ENCODE assay signal across 8 mouse cellular contexts in the genomic region with DNA sequence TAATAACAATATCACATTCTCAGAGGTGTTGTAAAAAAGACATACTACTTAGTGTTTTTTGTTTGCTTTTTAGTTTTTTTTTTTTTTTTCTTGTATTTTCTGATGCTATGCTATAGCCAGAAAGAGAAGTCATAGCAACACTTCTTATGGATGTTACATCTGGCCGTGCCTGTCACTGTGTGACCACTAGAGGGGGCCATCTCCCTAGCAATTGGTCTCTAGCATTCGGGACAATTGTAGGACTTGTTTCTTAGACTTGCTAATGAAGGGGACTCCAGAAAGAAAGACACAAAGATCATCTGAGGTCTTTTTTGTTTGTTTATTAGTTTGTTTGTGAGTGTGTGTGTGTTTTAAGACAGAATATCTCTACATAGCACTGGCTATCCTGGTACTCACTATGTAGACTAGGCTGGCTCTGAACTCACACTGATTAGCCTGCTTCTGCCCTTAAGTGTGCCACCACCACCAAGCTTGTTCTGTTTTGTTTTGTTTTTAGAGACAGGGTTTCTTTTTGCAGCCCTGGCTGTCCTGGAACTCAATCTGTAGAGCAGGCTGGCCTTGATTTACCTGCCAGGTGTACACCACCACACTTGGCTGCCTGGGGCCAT. TPM values are rescaled to one million over a fixed set of nuclear protein-coding genes. Genes with fewer than 3 reads are reported as not detected.
A peak's percentile ranks its signal among the peaks of the same experiment; 100 is the strongest.
DNase-seq lines count a peak whose midpoint lies in the region; ATAC-seq and TF ChIP-seq lines count a peak whose summit lies in the region.

No protein-coding gene starts in this region.

- no peak overlapping the region for H3K9ac ChIP-seq in MEL (ENCODE audit: control insufficient read depth, low read depth, low read length, poor library complexity, severe bottlenecking)

- no peaks in the 10 kb centered on the region for H3K27me3 ChIP-seq in MEL (ENCODE audit: control insufficient read depth in 1 of 2, insufficient read depth in 2 of 2, low read length in 2 of 2)
- H3K27me3 ChIP-seq in small intestine, adult 2 months (ENCODE audit: control insufficient read depth, insufficient read depth, low read length): no peaks in the 10 kb centered on the region

- TF ChIP-seq CTCF in gastrocnemius, adult 2 months (IDR thresholded peaks at IDR 0.05): peak; percentile 82
- TF ChIP-seq CTCF in MEL (IDR thresholded peaks at IDR 0.05 in 2 of 3, conservative IDR thresholded peaks at IDR 0.05 in 1 of 3; ENCODE audit: control insufficient read depth in 1 of 3, insufficient read depth in 1 of 3, low read depth in 2 of 3, low read length in 3 of 3, poor library complexity in 1 of 3, severe bottlenecking in 1 of 3): peak; percentile 89 to 97 (median 94)
- peak; percentile 64; the same call in 1 of the 2 replicates for TF ChIP-seq CTCF in small intestine, adult 2 months (IDR thresholded peaks at IDR 0.05; ENCODE audit: extremely low read depth, insufficient read length, insufficient replicate concordance, low read depth, low read length)

- H3K4me3 ChIP-seq in gastrocnemius, adult 2 months: no peak overlapping the region
- H3K4me3 ChIP-seq in MEL (ENCODE audit: control insufficient read depth in 1 of 2, insufficient read depth in 1 of 2, low read depth in 2 of 2, low read length in 2 of 2): no peak overlapping the region
- H3K4me3 ChIP-seq in small intestine, adult 2 months (ENCODE audit: low read depth, low read length): no peak overlapping the region

- H3K27ac ChIP-seq in gastrocnemius, adult 2 months: no peak overlapping the region
- H3K27ac ChIP-seq in MEL (ENCODE audit: control insufficient read depth, low read depth, low read length): no peak overlapping the region
- no peak overlapping the region for H3K27ac ChIP-seq in small intestine, adult 2 months (ENCODE audit: insufficient read depth, low read depth, low read length)

- peak; percentile 53 for DNase-seq in gastrocnemius, adult 2 months
- DNase-seq in gastrocnemius, adult 8-10 months (ENCODE audit: low spot score in 2 of 2): no peak
- peak; percentile 85 for DNase-seq in MEL (ENCODE audit: low read depth, low spot score)
- peak; percentile 73 to 84 for DNase-seq in cerebellum, postnatal 14 days
- DNase-seq in gastrocnemius, postnatal 4 days (ENCODE audit: low spot score in 2 of 2): peak; percentile 29 to 54
- DNase-seq in layer of hippocampus, postnatal 25 days (ENCODE audit: extremely low spot score in 1 of 2, low spot score in 1 of 2): peak; percentile 48 to 82

- 12% methylated on average over 2 of the region's 2 CpGs for WGBS in small intestine, adult 2 months

- no peaks in the 10 kb centered on the region for H3K79me2 ChIP-seq in MEL (ENCODE audit: control insufficient read depth, insufficient read depth, low read length, poor library complexity)

- TF ChIP-seq EP300 in MEL (IDR thresholded peaks at IDR 0.05; ENCODE audit: low read depth in 1 of 2, low read length in 2 of 2): no peak

- TF ChIP-seq POLR2A in MEL (IDR thresholded peaks at IDR 0.05; ENCODE audit: control insufficient read depth in 1 of 2, insufficient read depth in 1 of 2, low read depth in 1 of 2, low read length in 2 of 2, poor library complexity in 1 of 2): no peak
- TF ChIP-seq POLR2A in small intestine, adult 2 months (IDR thresholded peaks at IDR 0.05; ENCODE audit: low read depth, low read length): no peak

- peak; percentile 98 for TF ChIP-seq RAD21 in MEL (IDR thresholded peaks at IDR 0.05; ENCODE audit: low read depth, low read length)

- H3K36me3 ChIP-seq in MEL (ENCODE audit: control insufficient read depth in 1 of 2, insufficient read depth in 2 of 2, low read length in 2 of 2): peaks cover 0 to 2% of the 10 kb centered on the region in 2 experiments; a peak in 1 of 4 replicates
- H3K36me3 ChIP-seq in small intestine, adult 2 months (ENCODE audit: control insufficient read depth, insufficient read depth, low read length): peaks cover 29% of the 10 kb centered on the region

- H3K4me1 ChIP-seq in MEL (ENCODE audit: control insufficient read depth in 1 of 2, insufficient read depth in 2 of 2, low read length in 2 of 2): no peaks in the 10 kb centered on the region
- no peaks in the 10 kb centered on the region for H3K4me1 ChIP-seq in small intestine, adult 2 months (ENCODE audit: control insufficient read depth, insufficient read depth, insufficient read length, low read length)

- H3K9me3 ChIP-seq in MEL (replicated peaks; ENCODE audit: insufficient read depth, low read length): no peaks in the 10 kb centered on the region

- intact Hi-C loops in gastrocnemius, adult 2 months (cut with DNase I): no loop called here

- peak; percentile 98 for ATAC-seq in megakaryocyte progenitor cell, adult 5-6 weeks (replicated peaks; ENCODE audit: poor library complexity)

TF ChIP-seq in MEL, 35 proteins besides CTCF, POLR2A, EP300 and RAD21:
- TF ChIP-seq ZC3H11A (IDR thresholded peaks at IDR 0.05; ENCODE audit: low read depth, low read length) (peak; percentile 83), MAFK (IDR thresholded peaks at IDR 0.05; ENCODE audit: borderline replicate concordance, low read depth, low read length) (no peak), BHLHE40 (IDR thresholded peaks at IDR 0.05; ENCODE audit: borderline replicate concordance, low read depth, low read length) (0 out of 2 replicates have a peak, but pooled peaks have one; percentile 4), SMC3 (IDR thresholded peaks at IDR 0.05; ENCODE audit: low read depth, low read length) (peak; percentile 91), NRF1 (IDR thresholded peaks at IDR 0.05; ENCODE audit: insufficient read depth, low read depth, low read length, poor library complexity, severe bottlenecking) (no peak)
TF ChIP-seq in MEL: peak in this region for 3.

RNA-seq across cellular contexts. Expression of gene Necap1, which starts 18.3 kb away (rescaled TPM):
- total RNA-seq in gastrocnemius, adult 2 months (2021): 10 to 100 TPM; 15.2 to 16.2 TPM
- 10 to 100 TPM; 11.2 to 15.9 (median 12.1) TPM for total RNA-seq in gastrocnemius, adult 8-10 months (2022)
- 11.7 and 11.9 TPM in 2 replicates for total RNA-seq in MEL (2012; rRNA removed)
- polyA plus RNA-seq in MEL (2012; ENCODE audit: insufficient read depth in 1 of 2, insufficient read length in 2 of 2, low read depth in 1 of 2, low replicate concordance in 2 of 2, missing spikeins in 1 of 2): 10 to 100 TPM in 1 of 2 experiments, not detected in 1; 19.1 TPM
- total RNA-seq in gastrocnemius, postnatal 4 days (2021): 10 to 100 TPM; 33.2 to 35.4 TPM
- 100 to 1,000 TPM; 205 to 214 TPM for total RNA-seq in layer of hippocampus, postnatal 25 days (2021)
- 23.2 and 23.3 TPM in 2 replicates for total RNA-seq in megakaryocyte progenitor cell, adult 5-6 weeks (2015)
- total RNA-seq in megakaryocyte progenitor cell, adult 5-6 weeks (2017): 12.3 and 19.7 TPM in 2 replicates
- 5.1 and 8.6 TPM in 2 replicates for polyA plus RNA-seq in small intestine, adult 2 months (2012; rRNA removed)

RNA-seq across cellular contexts. Expression of gene Clec4a1, which starts 29.1 kb away (rescaled TPM):
- total RNA-seq in gastrocnemius, adult 2 months (2021): 1 to 10 TPM in 1 of 2 experiments, under 1 TPM in 1; 0.61 to 1.5 TPM
- total RNA-seq in gastrocnemius, adult 8-10 months (2022): 1 to 10 TPM in 1 of 4 experiments, under 1 TPM in 2, not detected in 1; 0.46 to 1.3 (median 0.91) TPM
- not detected in 2 replicates for total RNA-seq in MEL (2012; rRNA removed)
- polyA plus RNA-seq in MEL (2012; ENCODE audit: insufficient read depth in 1 of 2, insufficient read length in 2 of 2, low read depth in 1 of 2, low replicate concordance in 2 of 2, missing spikeins in 1 of 2): under 1 TPM in 1 of 2 experiments, not detected in 1; 0.06 TPM
- total RNA-seq in gastrocnemius, postnatal 4 days (2021): 1 to 10 TPM; 4.7 to 5.4 TPM
- under 1 TPM; 0.38 to 0.44 TPM for total RNA-seq in layer of hippocampus, postnatal 25 days (2021)
- 2.1 and 2.9 TPM in 2 replicates for total RNA-seq in megakaryocyte progenitor cell, adult 5-6 weeks (2015)
- 0.79 and 0.81 TPM in 2 replicates for total RNA-seq in megakaryocyte progenitor cell, adult 5-6 weeks (2017)
- 0.29 and 0.65 TPM in 2 replicates for polyA plus RNA-seq in small intestine, adult 2 months (2012; rRNA removed)

RNA-seq across cellular contexts. Expression of gene C3ar1, which starts 36.6 kb away (rescaled TPM):
- under 1 TPM; 0.41 to 0.67 TPM for total RNA-seq in gastrocnemius, adult 2 months (2021)
- under 1 TPM; 0.15 to 0.83 (median 0.42) TPM for total RNA-seq in gastrocnemius, adult 8-10 months (2022)
- 0.42 and 0.69 TPM in 2 replicates for total RNA-seq in MEL (2012; rRNA removed)
- polyA plus RNA-seq in MEL (2012; ENCODE audit: insufficient read depth in 1 of 2, insufficient read length in 2 of 2, low read depth in 1 of 2, low replicate concordance in 2 of 2, missing spikeins in 1 of 2): under 1 TPM in 1 of 2 experiments, not detected in 1; 0.33 TPM
- 1 to 10 TPM; 4.7 TPM for total RNA-seq in gastrocnemius, postnatal 4 days (2021)
- total RNA-seq in layer of hippocampus, postnatal 25 days (2021): 1 to 10 TPM in 1 of 2 experiments, under 1 TPM in 1; 0.62 to 1.2 TPM
- total RNA-seq in megakaryocyte progenitor cell, adult 5-6 weeks (2015): 0.05 TPM in 1 of 2 replicates, not detected in the other
- total RNA-seq in megakaryocyte progenitor cell, adult 5-6 weeks (2017): not detected in 2 replicates
- 1.2 and 1.8 TPM in 2 replicates for polyA plus RNA-seq in small intestine, adult 2 months (2012; rRNA removed)

RNA-seq across cellular contexts. Expression of gene Clec4a3, which starts 59.8 kb away (rescaled TPM):
- 1 to 10 TPM in 1 of 2 experiments, under 1 TPM in 1; 0.99 to 1.3 TPM for total RNA-seq in gastrocnemius, adult 2 months (2021)
- under 1 TPM in 3 of 4 experiments, not detected in 1; 0.21 to 0.44 (median 0.34) TPM for total RNA-seq in gastrocnemius, adult 8-10 months (2022)
- total RNA-seq in MEL (2012; rRNA removed): not detected in 2 replicates
- polyA plus RNA-seq in MEL (2012; ENCODE audit: insufficient read depth in 1 of 2, insufficient read length in 2 of 2, low read depth in 1 of 2, low replicate concordance in 2 of 2, missing spikeins in 1 of 2): not detected
- total RNA-seq in gastrocnemius, postnatal 4 days (2021): 1 to 10 TPM; 2.9 TPM
- 1 to 10 TPM in 1 of 2 experiments, under 1 TPM in 1; 0.69 to 1.6 TPM for total RNA-seq in layer of hippocampus, postnatal 25 days (2021)
- 3.1 and 3.3 TPM in 2 replicates for total RNA-seq in megakaryocyte progenitor cell, adult 5-6 weeks (2015)
- total RNA-seq in megakaryocyte progenitor cell, adult 5-6 weeks (2017): 0.41 and 5.4 TPM in 2 replicates
- polyA plus RNA-seq in small intestine, adult 2 months (2012; rRNA removed): 0.08 and 0.27 TPM in 2 replicates

Comparison
In these comparisons a context has a peak if more than half of its experiments do, and no peak if none do; other contexts are left out.
1. DNase-seq: peak in gastrocnemius, adult 2 months (single experiment), MEL (single experiment), cerebellum, postnatal 14 days (2 of 2), gastrocnemius, postnatal 4 days (2 of 2) and layer of hippocampus, postnatal 25 days (2 of 2); none in gastrocnemius, adult 8-10 months (0 of 2).
2. RNA of gene Necap1, which starts 18.3 kb away (total RNA-seq): 205 to 214 TPM in layer of hippocampus, postnatal 25 days; 33.2 to 35.4 TPM in gastrocnemius, postnatal 4 days, 12.3 to 23.3 TPM in megakaryocyte progenitor cell, adult 5-6 weeks, 15.2 to 16.2 TPM in gastrocnemius, adult 2 months, 11.2 to 15.9 TPM in gastrocnemius, adult 8-10 months and 11.7 to 11.9 TPM in MEL; every median in the first group is over 4 times any median in the second.
3. Peak in every context shown above with its lines, with median percentiles within 50 percentile points of each other: CTCF ChIP-seq.